Mouse (Mus musculus) kidney, adult 2 months (tissue): Measurements from ENCODE around the gene Higd1a. TPM values are rescaled to one million over a fixed set of nuclear protein-coding genes. Genes with fewer than 3 reads are reported as not detected.

Experiments
- DNase-seq: peaks from one replicate; pipeline ENCODE4 v3.0.0; 2021
- H3K27ac ChIP-seq: fragments of 200-500 bp; 2 replicates; pipeline ENCODE4 v1.5.1; 2012; ENCODE audit warnings: low read depth, low read length, control low read depth, inconsistent platforms; ENCODE audit not compliant: insufficient read depth
- H3K27me3 ChIP-seq: fragments of 200-500 bp; replicated peaks from 2 replicates; pipeline ENCODE4 v1.6.1; 2012; ENCODE audit warnings: mild to moderate bottlenecking, moderate library complexity, low read length, inconsistent platforms; ENCODE audit not compliant: control insufficient read depth, insufficient read depth
- H3K36me3 ChIP-seq: fragments of 200-500 bp; 2 replicates; pipeline ENCODE4 v1.6.1; 2012; ENCODE audit warnings: mild to moderate bottlenecking, moderate library complexity, low read length, inconsistent platforms; ENCODE audit not compliant: control insufficient read depth, insufficient read depth
- H3K4me1 ChIP-seq: fragments of 200-500 bp; 2 replicates; pipeline ENCODE4 v1.6.1; 2011; ENCODE audit warnings: low read length; ENCODE audit not compliant: control insufficient read depth, insufficient read depth
- H3K4me3 ChIP-seq: fragments of 200-500 bp; 2 replicates; pipeline ENCODE4 v1.5.1; 2011; ENCODE audit warnings: mild to moderate bottlenecking, low read depth, low read length, control low read depth; ENCODE audit not compliant: insufficient read depth
- CTCF ChIP-seq: fragments of 200-500 bp; conservative IDR thresholded peaks from 2 replicates; pipeline ENCODE4 v1.5.1; 2011; ENCODE audit warnings: low read depth, mild to moderate bottlenecking, control low read depth, low read length, moderate library complexity, mixed read lengths; ENCODE audit not compliant: insufficient read depth, insufficient read length
- POLR2A ChIP-seq: fragments of 200-500 bp; IDR thresholded peaks from one replicate; pipeline ENCODE4 v1.6.1; 2011; ENCODE audit warnings: low read depth, low read length, control low read depth
- WGBS: fragments of 180-500 bp; shearing (Covaris S2); methylation state at CpG from one replicate; pipeline ENCODE4 v1.1.7; 2018; 5-methylcytosine and 5-hydroxymethylcytosine counted together
- polyA plus RNA-seq: library from polyadenylated mRNA; depleted of rRNA; stranded (reverse); fragments of >200 nt; gene quantifications from 2 replicates; pipeline ENCODE4 v1.2.3, GENCODE M21; 2012

Higd1a gene
- polyA plus RNA-seq, 1 experiment = 36.6 TPM

GRCm38 (mm10) chr9:121823051-121823450 lies 35.1 kb downstream of the Higd1a start:
- Histone ChIP-seq H3K36me3 (no peaks in the 10 kb centered on the region), H3K4me3 (no peak overlapping the region), H3K4me1 (peaks cover 8% of the 10 kb centered on the region; the same call in 1 of the 2 replicates), H3K27me3 (no peaks in the 10 kb centered on the region), H3K27ac (peak overlapping the region; percentile 70; the same call in 1 of the 2 replicates)
- peak; percentile 80 for DNase-seq
- TF ChIP-seq POLR2A (no peak), CTCF (no peak)
- WGBS = 64% methylated on average over 1 of the region's 1 CpGs

GRCm38 (mm10) chr9:121822585-121822991 lies 35.6 kb downstream of the Higd1a start:
- no peaks in the 10 kb centered on the region for H3K27me3 ChIP-seq
- TF ChIP-seq CTCF (no peak), POLR2A (no peak)
- peak overlapping the region; percentile 70 for H3K27ac ChIP-seq
- WGBS = 38% methylated on average over 6 of the region's 6 CpGs
- peaks cover 8% of the 10 kb centered on the region; the same call in 1 of the 2 replicates for H3K4me1 ChIP-seq
- no peak overlapping the region for H3K4me3 ChIP-seq
- H3K36me3 ChIP-seq = no peaks in the 10 kb centered on the region
- DNase-seq = peak; percentile 46

- no peaks in the 10 kb centered on the region for H3K27me3 ChIP-seq
- H3K27ac ChIP-seq = peak overlapping the region; percentile 67
- DNase-seq = peak; percentile 18
- TF ChIP-seq POLR2A = no peak
- no peak for TF ChIP-seq CTCF
- peaks cover 8% of the 10 kb centered on the region; the same call in 1 of the 2 replicates for H3K4me1 ChIP-seq
- no peak overlapping the region for H3K4me3 ChIP-seq
- WGBS = 64% methylated on average over 5 of the region's 5 CpGs
- no peaks in the 10 kb centered on the region for H3K36me3 ChIP-seq
Measured at GRCm38 (mm10) chr9:121820765-121821164, 37.4 kb downstream of the Higd1a start.

- 61% methylated on average over 7 of the region's 7 CpGs for WGBS
- TF ChIP-seq POLR2A (no peak), CTCF (no peak)
- Histone ChIP-seq H3K36me3 (no peaks in the 10 kb centered on the region), H3K4me1 (peaks cover 8% of the 10 kb centered on the region; the same call in 1 of the 2 replicates), H3K27me3 (no peaks in the 10 kb centered on the region), H3K27ac (peak overlapping the region; percentile 67), H3K4me3 (no peak overlapping the region)
- peak; percentile 36 for DNase-seq
Measured at GRCm38 (mm10) chr9:121819771-121820471, 38.2 kb downstream of the Higd1a start.

- Histone ChIP-seq H3K4me3 (no peak overlapping the region), H3K36me3 (no peaks in the 10 kb centered on the region), H3K4me1 (peaks cover 8% of the 10 kb centered on the region; the same call in 1 of the 2 replicates), H3K27ac (peak overlapping the region; percentile 67), H3K27me3 (no peaks in the 10 kb centered on the region)
- WGBS = 70% methylated on average over 9 of the region's 9 CpGs
- TF ChIP-seq POLR2A (no peak), CTCF (no peak)
- DNase-seq = peak; percentile 66
Measured at GRCm38 (mm10) chr9:121819073-121819770, 38.9 kb downstream of the Higd1a start.

GRCm38 (mm10) chr9:121815183-121815582 lies 43.0 kb downstream of the Higd1a start:
- 49% methylated on average over 6 of the region's 6 CpGs for WGBS
- H3K36me3 ChIP-seq = no peaks in the 10 kb centered on the region
- TF ChIP-seq CTCF (no peak), POLR2A (no peak)
- H3K27me3 ChIP-seq = no peaks in the 10 kb centered on the region
- no peak overlapping the region for H3K4me3 ChIP-seq
- H3K4me1 ChIP-seq = no peaks in the 10 kb centered on the region
- no peak overlapping the region for H3K27ac ChIP-seq
- DNase-seq = no peak
